Mouse (Mus musculus) urinary bladder, postnatal 14 days (tissue): Measurements from ENCODE around the gene Psip1.
"Not testable (repeated sequence)": the region's sequence is repeated elsewhere in the genome, so short reads cannot be mapped to it uniquely, and the experiment has no call there.

ENCODE experiments used
- DNase-seq: peaks from one replicate; pipeline ENCODE4 v3.0.0; 2021; ENCODE audit warnings: low spot score

The Psip1 gene

GRCm38 (mm10) chr4:83486117-83486901 is at the start of gene Psip1:
Gene Psip1, minus strand, starts transcription at chr4:83486459.
- DNase-seq = peak; percentile 87

- no peak for DNase-seq
Measured at GRCm38 (mm10) chr4:83534024-83534423, 47.8 kb upstream of the Psip1 start.

- no peak for DNase-seq
Measured at GRCm38 (mm10) chr4:83533168-83533911, 47.1 kb upstream of the Psip1 start.

- not testable (repeated sequence) for DNase-seq
Measured at GRCm38 (mm10) chr4:83530060-83530459, 43.8 kb upstream of the Psip1 start.

- DNase-seq = peak; percentile 43
Measured at GRCm38 (mm10) chr4:83527921-83528320, 41.7 kb upstream of the Psip1 start.

GRCm38 (mm10) chr4:83526988-83527334 is 40.7 kb upstream of the Psip1 start:
- DNase-seq = no peak

- no peak for DNase-seq
Measured at GRCm38 (mm10) chr4:83526270-83526987, 40.2 kb upstream of the Psip1 start.

- peak; percentile 51 for DNase-seq
Measured at GRCm38 (mm10) chr4:83525690-83526055, 39.4 kb upstream of the Psip1 start.

GRCm38 (mm10) chr4:83524843-83525689 is 38.8 kb upstream of the Psip1 start, which contains the start of gene Ccdc171:
Gene Ccdc171, plus strand, starts transcription at chr4:83525545.
- peak; percentile 96 for DNase-seq

- no peak for DNase-seq
Measured at GRCm38 (mm10) chr4:83524456-83524842, 38.2 kb upstream of the Psip1 start.

GRCm38 (mm10) chr4:83522066-83522465 is 35.8 kb upstream of the Psip1 start:
- no peak for DNase-seq

GRCm38 (mm10) chr4:83520308-83520707 is 34.0 kb upstream of the Psip1 start:
- no peak for DNase-seq

GRCm38 (mm10) chr4:83519807-83520206 is 33.5 kb upstream of the Psip1 start:
- no peak for DNase-seq

GRCm38 (mm10) chr4:83519148-83519547 is 32.9 kb upstream of the Psip1 start:
- DNase-seq = no peak

GRCm38 (mm10) chr4:83516144-83516543 is 29.9 kb upstream of the Psip1 start:
- not testable (repeated sequence) for DNase-seq

- no peak for DNase-seq
Measured at GRCm38 (mm10) chr4:83514976-83515669, 28.9 kb upstream of the Psip1 start.

- no peak for DNase-seq
Measured at GRCm38 (mm10) chr4:83514183-83514582, 27.9 kb upstream of the Psip1 start.

- DNase-seq = no peak
Measured at GRCm38 (mm10) chr4:83512644-83513043, 26.4 kb upstream of the Psip1 start.

- DNase-seq = no peak
Measured at GRCm38 (mm10) chr4:83512217-83512616, 26.0 kb upstream of the Psip1 start.

GRCm38 (mm10) chr4:83511083-83511482 is 24.8 kb upstream of the Psip1 start:
- no peak for DNase-seq

GRCm38 (mm10) chr4:83509600-83509999 is 23.3 kb upstream of the Psip1 start:
- DNase-seq = no peak
